Mouse (Mus musculus): ENCODE measurements around the gene Lurap1l.

Gene Lurap1l

GRCm38 (mm10) chr4:80918526-80919129 is 8.2 kb downstream of the Lurap1l start:
- DNase-seq = no peak

GRCm38 (mm10) chr4:80919217-80919867 is 8.9 kb downstream of the Lurap1l start:
- no peak for DNase-seq

GRCm38 (mm10) chr4:80921646-80922489 is 11.4 kb downstream of the Lurap1l start:
- no peak for DNase-seq

DNA sequence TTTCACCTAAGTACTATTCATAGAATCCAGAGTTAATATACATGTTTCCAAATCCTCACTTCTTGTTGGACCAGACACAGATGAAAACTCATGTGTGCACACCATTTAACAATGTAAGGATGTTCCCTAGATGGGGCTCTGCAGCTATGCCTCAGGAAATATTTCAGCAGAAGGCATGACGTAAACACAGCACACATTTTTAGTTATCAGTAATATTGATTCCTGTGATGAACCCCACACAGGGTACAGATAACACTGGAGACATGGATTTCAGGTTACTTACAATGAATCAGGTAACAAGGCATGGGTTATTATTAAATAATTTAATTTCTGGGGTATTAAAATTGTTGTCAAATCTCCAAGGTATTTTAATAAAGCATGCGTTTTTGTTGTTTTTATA is 12.2 kb downstream of the Lurap1l start:
- DNase-seq = no peak

DNA sequence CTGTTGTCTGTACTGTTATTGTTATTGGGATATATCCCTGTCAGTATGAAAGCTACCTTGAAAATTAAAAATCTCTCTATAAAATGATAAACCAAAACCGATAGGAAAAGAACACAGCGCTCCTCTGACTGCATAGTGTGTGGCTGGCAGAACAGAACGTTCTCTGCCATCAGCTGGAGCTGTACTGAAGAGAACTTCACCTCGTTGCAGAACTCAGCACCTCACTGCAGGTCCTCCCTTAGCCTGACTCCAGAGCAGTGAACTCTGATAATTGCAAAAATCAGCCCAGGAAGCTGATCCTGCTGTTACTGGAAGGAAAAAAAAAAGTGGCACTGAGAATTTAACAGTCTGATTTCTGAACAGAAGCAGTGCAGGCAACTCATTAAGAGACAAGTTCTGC is 14.4 kb downstream of the Lurap1l start:
- peak; percentile 21 to 30 for DNase-seq

DNA sequence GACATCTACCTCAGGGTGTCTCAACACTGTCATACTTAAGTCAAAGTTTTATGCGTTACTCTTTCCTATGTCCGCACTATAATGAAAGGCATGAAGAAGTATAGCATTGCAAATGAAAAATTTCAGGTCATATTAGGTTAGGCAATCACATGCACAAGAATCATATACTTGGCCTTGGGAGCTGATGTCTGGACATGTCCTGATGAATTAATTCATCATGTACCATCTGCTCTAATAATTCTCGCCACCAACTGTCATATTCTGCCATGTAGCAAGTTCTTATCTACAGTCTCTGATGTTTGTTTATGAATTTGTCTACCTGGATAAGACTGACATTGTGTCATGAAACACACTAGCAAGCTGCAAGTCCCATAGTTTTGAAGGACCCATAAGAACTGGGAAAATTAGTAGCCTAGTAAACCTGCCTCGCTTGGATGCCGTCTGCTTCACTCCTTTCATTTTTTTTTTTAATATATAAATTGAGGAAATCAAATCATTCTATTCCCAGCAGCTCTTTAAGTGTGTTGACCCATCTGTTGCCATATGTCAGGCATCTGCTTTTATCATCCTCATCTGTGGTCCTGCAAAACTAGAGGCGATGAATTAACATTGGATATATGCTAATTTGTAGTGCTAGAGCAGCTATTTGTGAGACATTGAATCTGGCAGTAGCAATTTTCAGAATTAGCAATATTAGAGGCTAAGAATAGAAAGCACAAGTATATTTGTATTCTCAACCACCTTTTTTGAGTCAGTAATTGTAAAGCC is 15.5 kb downstream of the Lurap1l start:
- DNase-seq = peak; percentile 41 to 66

DNA sequence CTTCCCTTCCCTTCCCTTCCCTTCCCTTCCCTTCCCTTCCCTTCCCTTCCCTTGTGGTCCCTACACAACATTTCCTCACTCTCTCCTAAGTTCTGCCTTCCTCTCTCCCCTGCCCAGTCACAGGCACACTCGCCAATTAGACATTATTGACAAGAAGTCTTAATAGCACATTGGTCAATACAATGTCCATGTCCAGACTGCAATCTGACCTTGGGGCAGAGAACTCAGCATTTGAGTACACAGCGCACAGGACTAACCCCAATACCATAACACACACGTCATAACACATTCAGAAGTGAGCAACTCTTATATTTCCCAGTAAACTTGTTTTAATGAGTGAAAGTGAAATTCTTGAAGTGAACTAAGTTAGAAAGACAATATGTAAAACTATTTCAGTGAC is 24.3 kb downstream of the Lurap1l start:
- DNase-seq = no peak

GRCm38 (mm10) chr4:80939115-80939514 is 28.7 kb downstream of the Lurap1l start:
- no peak for DNase-seq

- no peak for DNase-seq
These were observed 30.5 kb downstream of the Lurap1l start for GRCm38 (mm10) chr4:80940946-80941345.

DNA sequence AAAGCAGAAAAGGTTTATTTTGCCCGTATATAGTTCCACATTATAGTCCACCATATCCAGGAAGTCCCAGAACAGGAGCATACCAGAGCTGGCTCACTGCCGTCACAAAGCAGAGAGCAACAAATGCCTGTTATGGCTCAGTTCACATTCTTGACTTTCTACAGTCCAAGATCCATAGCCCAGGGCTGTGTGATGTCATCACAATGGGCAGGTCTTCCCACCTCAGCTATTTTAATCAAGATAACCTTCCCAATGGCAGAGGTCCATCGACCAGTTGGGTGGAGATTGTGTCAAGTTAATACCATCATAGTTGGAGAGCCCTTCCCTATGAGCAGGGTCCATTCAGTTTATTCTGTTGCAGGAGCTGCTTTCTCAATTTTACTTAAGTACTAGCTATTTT is 31.5 kb downstream of the Lurap1l start:
- DNase-seq = no peak

DNA sequence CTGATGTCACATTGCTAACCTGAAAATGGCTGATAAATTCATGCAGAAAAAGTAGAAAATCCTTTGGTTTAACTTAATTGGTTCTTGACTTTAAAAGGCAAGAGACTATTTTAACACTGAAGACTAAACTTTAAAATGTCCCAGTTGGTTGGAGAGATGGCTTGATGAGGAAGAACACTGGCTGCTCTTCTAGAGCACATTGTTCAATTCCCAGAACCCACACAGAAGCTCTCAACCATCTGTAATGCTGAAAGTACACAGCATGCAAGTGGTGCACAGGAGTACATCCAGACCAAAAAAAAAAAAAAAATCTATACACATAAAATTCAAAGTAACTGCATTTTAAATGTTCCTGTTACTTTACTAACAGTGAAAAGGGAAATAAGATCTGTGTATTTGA is 34.2 kb downstream of the Lurap1l start:
- DNase-seq = no peak

GRCm38 (mm10) chr4:80949110-80949509 is 38.7 kb downstream of the Lurap1l start:
- no peak for DNase-seq

GRCm38 (mm10) chr4:80949720-80950119 is 39.3 kb downstream of the Lurap1l start:
- DNase-seq = no peak

DNA sequence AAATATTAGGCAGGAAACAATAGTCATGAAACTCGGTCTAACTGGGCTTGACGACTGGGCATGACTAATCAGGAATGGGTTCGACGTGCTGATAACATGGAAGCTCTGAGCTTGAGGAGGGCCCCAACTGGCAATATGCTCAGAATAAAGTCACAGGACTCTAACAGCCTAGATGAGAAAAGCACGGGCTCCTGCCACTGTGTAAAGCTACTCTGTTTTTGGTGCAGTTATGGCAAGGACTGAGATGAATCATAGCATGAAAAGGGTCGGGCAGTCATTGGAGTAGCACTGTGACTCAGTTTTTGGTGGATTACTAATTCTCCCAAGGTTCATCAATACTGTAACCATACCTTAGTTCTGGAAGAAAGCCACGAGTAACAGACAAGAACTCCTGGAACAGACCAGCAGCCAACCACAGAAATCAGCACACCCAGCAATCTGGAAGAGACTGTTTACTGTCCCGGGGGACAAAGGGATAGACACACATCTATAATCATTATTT is 39.9 kb downstream of the Lurap1l start:
- DNase-seq = no peak

GRCm38 (mm10) chr4:80952653-80953052 is 42.2 kb downstream of the Lurap1l start:
- peak; percentile 18 to 19 for DNase-seq

GRCm38 (mm10) chr4:80955942-80956341 is 45.5 kb downstream of the Lurap1l start:
- no peak for DNase-seq

DNA sequence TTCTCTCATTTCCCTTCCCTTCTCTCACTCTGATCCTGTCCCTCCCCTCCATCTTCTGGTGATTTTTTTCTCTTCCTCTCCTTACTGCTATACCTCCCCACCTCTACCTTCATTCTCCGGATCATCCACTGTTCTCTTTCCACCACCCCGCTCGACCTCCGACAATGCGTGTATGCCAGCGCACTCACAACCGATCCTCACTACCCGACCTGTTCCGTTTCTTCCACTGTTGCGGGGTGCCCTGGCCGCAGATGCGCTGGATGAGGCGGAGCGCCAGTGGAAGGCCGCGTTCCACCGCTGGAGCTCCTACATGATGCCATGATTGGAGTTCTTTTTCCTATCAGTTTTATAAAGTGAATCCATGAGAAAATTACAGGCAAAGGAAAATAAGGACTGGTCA is 57.1 kb downstream of the Lurap1l start:
- DNase-seq = no peak

- no peak for DNase-seq
These were observed 61.4 kb downstream of the Lurap1l start for GRCm38 (mm10) chr4:80971846-80972245.

GRCm38 (mm10) chr4:80973896-80974295 is 63.5 kb downstream of the Lurap1l start:
- DNase-seq = no peak

DNA sequence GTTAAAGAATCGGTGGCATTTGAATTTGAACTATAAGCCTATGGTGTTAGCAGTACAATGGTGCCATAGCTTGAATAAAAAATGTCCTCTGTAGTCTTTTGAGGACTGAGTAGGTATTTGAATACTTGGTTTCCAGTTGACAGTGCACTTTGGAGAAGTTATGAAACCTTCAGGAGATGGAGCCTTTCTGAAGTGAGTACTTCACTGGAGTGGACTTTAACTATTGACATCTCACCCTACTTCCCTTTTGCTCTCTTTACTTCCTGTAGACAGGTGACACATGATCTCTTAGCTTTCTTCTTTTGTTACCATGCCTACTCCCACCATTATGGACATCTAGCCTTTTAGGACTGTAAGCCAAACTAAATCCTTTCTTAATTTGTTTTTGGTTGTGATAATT is 80.4 kb downstream of the Lurap1l start:
- DNase-seq = no peak

DNA sequence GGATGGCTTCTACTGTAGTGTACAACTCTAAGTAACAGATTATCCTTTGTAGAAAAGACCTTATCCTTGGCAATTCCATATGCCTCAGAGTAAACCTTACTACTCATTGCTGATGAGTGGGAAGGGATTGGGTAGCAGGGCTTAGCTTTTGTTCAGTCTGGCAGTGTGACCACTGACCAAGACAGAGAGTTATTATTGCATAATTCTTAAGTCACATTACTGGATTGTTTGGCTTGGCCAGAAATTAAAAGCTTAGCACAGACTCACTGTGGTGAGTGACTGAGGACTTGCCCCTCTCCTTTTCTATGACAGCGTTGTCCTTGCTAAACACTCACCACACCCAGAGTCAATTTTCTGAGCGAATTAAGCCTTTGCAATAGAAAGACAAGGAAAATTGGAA is 93.1 kb downstream of the Lurap1l start:
- DNase-seq = no peak
